Mouse (Mus musculus): ENCODE measurements around the gene Zkscan8. TPM values are rescaled to one million over a fixed set of nuclear protein-coding genes. Genes with fewer than 3 reads are reported as not detected.

Gene Zkscan8
- 2.0 and 2.8 TPM in 2 replicates for polyA plus RNA-seq (2015; fragmentation: Nextera tagmentation; extraction: Ambion mirVana)

GRCm38 (mm10) chr13:21530781-21531201 lies at the start of gene Zkscan8:
TSS of gene Zkscan8 (minus strand) at chr13:21531120.

GRCm38 (mm10) chr13:21559793-21560192 lies 28.9 kb upstream of the Zkscan8 start, which contains the start of gene Olfr1535:
TSS of gene Olfr1535 (minus strand) at chr13:21559893.

GRCm38 (mm10) chr13:21542708-21543107 lies 11.8 kb upstream of the Zkscan8 start, which contains the start of gene Olfr1366:
TSS of gene Olfr1366 (minus strand) at chr13:21542808.

DNA sequence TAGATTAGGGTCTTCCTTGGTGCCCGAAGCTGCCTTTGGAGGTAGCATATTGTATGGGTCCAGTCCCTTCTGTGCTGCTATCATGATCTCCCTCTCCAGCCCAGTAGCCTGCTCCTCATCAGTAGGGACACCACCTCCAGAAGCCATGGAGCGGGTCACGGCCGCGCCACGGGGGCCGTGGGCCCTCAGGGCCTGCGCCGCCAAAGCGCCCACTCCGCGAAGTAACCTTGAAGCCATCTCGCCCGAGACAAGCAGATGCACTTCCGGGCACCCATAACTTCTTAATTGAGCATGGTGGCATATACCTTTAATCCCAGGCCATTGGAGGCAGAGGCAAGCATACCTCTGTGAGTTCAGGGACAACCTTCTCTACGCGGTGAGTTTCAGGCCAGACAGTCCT lies 29.7 kb downstream of the Zkscan8 start, which contains the start of gene Gm11273:
TSS of gene Gm11273 (minus strand) at position 237 of the 400 bp plus-strand sequence.

GRCm38 (mm10) chr13:21495080-21495479 lies 35.8 kb downstream of the Zkscan8 start, which contains the start of gene AK157302:
TSS of gene AK157302 (plus strand) at chr13:21495223.

DNA sequence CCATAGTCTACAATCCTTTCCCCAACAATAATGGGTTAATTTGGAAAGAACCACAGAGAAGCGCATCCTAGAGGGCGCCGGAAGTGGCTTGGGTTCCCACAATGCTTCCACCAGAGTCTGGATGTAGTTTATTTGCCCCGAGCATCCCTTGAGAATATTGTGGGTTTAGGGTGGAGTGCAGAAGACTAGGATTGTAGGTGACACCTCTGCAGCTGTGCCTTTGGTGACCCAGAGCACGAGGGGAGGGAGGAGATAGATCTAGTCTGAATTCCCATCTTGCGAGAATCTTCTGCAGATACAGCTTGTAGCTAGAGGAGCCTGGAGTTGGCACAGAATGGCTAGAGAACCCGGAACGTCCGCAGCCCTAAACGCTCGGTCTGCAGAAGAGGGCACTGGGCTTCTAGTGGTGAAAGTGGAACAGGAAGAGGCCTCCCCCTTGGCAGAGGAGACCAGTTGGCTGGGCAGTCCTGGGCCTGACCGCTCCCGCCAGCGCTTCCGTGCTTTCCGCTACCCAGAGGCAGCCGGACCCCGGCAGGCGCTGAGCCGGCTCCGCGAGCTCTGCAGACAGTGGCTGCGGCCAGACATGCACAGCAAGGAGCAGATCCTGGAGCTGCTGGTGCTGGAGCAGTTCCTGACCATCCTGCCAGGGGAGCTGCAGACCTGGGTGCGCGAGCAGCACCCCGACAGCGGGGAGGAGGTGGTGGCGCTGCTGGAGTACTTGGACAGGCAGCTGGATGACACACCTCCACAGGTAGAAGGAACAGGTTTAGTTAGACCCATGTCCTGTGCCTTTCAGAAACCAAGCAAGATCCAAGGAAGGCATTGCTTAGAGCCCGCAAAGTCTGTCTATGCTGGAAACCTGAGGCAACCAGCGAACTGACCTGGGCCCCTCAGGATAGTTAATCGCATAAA lies 51.9 kb downstream of the Zkscan8 start, which contains the start of the genes Zkscan4 and Gm10065:
TSS of gene Zkscan4 (plus strand) at position 149 of the 912 bp plus-strand sequence.
TSS of gene Gm10065 (minus strand) at position 683 of the 912 bp plus-strand sequence.

GRCm38 (mm10) chr13:21468061-21469019 lies 62.6 kb downstream of the Zkscan8 start, which contains the start of gene Nkapl:
TSS of gene Nkapl (minus strand) at chr13:21468509.

Other genes with a start within 250 kb of the Zkscan8 start
- not detected in 2 replicates for gene Gpx5, start 238.4 kb downstream of the Zkscan8 start, polyA plus RNA-seq (2015; fragmentation: Nextera tagmentation; extraction: Ambion mirVana)
- gene Gpx6, start 219.0 kb downstream of the Zkscan8 start, polyA plus RNA-seq (2015; fragmentation: Nextera tagmentation; extraction: Ambion mirVana): not detected in 2 replicates
- gene Olfr1367, start 184.2 kb downstream of the Zkscan8 start, polyA plus RNA-seq (2015; fragmentation: Nextera tagmentation; extraction: Ambion mirVana): not detected in 2 replicates
- gene Zscan12, start 168.3 kb downstream of the Zkscan8 start, polyA plus RNA-seq (2015; fragmentation: Nextera tagmentation; extraction: Ambion mirVana): 4.6 and 4.9 TPM in 2 replicates
- 33.7 and 34.0 TPM in 2 replicates for gene Zkscan3, start 128.4 kb downstream of the Zkscan8 start, polyA plus RNA-seq (2015; fragmentation: Nextera tagmentation; extraction: Ambion mirVana)
- gene Pgbd1, start 90.1 kb downstream of the Zkscan8 start, polyA plus RNA-seq (2015; fragmentation: Nextera tagmentation; extraction: Ambion mirVana): 0.63 and 0.66 TPM in 2 replicates
- 19.5 and 20.3 TPM in 2 replicates for gene Zscan26, start 77.4 kb downstream of the Zkscan8 start, polyA plus RNA-seq (2015; fragmentation: Nextera tagmentation; extraction: Ambion mirVana)
- 2.1 TPM in 2 replicates for gene Nkapl, start 62.6 kb downstream of the Zkscan8 start, polyA plus RNA-seq (2015; fragmentation: Nextera tagmentation; extraction: Ambion mirVana)
- gene Zkscan4, start 52.2 kb downstream of the Zkscan8 start, polyA plus RNA-seq (2015; fragmentation: Nextera tagmentation; extraction: Ambion mirVana): 1.2 and 2.0 TPM in 2 replicates
- gene Gm10065, start 51.7 kb downstream of the Zkscan8 start, polyA plus RNA-seq (2015; fragmentation: Nextera tagmentation; extraction: Ambion mirVana): not detected in 2 replicates
- gene AK157302, start 35.9 kb downstream of the Zkscan8 start, polyA plus RNA-seq (2015; fragmentation: Nextera tagmentation; extraction: Ambion mirVana): 0.33 and 0.37 TPM in 2 replicates
- gene Gm11273, start 29.7 kb downstream of the Zkscan8 start, polyA plus RNA-seq (2015; fragmentation: Nextera tagmentation; extraction: Ambion mirVana): 9.9 and 11.1 TPM in 2 replicates
- 0.13 TPM in 1 of 2 replicates, not detected in the other for gene Olfr1366, start 11.7 kb upstream of the Zkscan8 start, polyA plus RNA-seq (2015; fragmentation: Nextera tagmentation; extraction: Ambion mirVana)
- not detected in 2 replicates for gene Olfr1535, start 28.8 kb upstream of the Zkscan8 start, polyA plus RNA-seq (2015; fragmentation: Nextera tagmentation; extraction: Ambion mirVana)
- not detected in 2 replicates for gene Olfr1364, start 50.6 kb upstream of the Zkscan8 start, polyA plus RNA-seq (2015; fragmentation: Nextera tagmentation; extraction: Ambion mirVana)
- not detected in 2 replicates for gene Olfr1362, start 82.9 kb upstream of the Zkscan8 start, polyA plus RNA-seq (2015; fragmentation: Nextera tagmentation; extraction: Ambion mirVana)
- not detected in 2 replicates for gene Olfr11, start 111.4 kb upstream of the Zkscan8 start, polyA plus RNA-seq (2015; fragmentation: Nextera tagmentation; extraction: Ambion mirVana)
- not detected in 2 replicates for gene Olfr1361, start 132.3 kb upstream of the Zkscan8 start, polyA plus RNA-seq (2015; fragmentation: Nextera tagmentation; extraction: Ambion mirVana)
- gene Olfr1360, start 146.3 kb upstream of the Zkscan8 start, polyA plus RNA-seq (2015; fragmentation: Nextera tagmentation; extraction: Ambion mirVana): not detected in 2 replicates
- not detected in 2 replicates for gene Olfr1359, start 167.0 kb upstream of the Zkscan8 start, polyA plus RNA-seq (2015; fragmentation: Nextera tagmentation; extraction: Ambion mirVana)
- gene Hist1h2bl, start 185.0 kb upstream of the Zkscan8 start, polyA plus RNA-seq (2015; fragmentation: Nextera tagmentation; extraction: Ambion mirVana): 1.2 TPM in 1 of 2 replicates, not detected in the other
- 3.3 and 6.2 TPM in 2 replicates for gene Hist1h2ai, start 185.3 kb upstream of the Zkscan8 start, polyA plus RNA-seq (2015; fragmentation: Nextera tagmentation; extraction: Ambion mirVana)
- gene Hist1h3h, start 186.5 kb upstream of the Zkscan8 start, polyA plus RNA-seq (2015; fragmentation: Nextera tagmentation; extraction: Ambion mirVana): 1.3 and 3.8 TPM in 2 replicates
- 0.61 and 1.5 TPM in 2 replicates for gene Hist1h2bm, start 190.9 kb upstream of the Zkscan8 start, polyA plus RNA-seq (2015; fragmentation: Nextera tagmentation; extraction: Ambion mirVana)
- 0.85 and 1.5 TPM in 2 replicates for gene Hist1h4j, start 203.9 kb upstream of the Zkscan8 start, polyA plus RNA-seq (2015; fragmentation: Nextera tagmentation; extraction: Ambion mirVana)
- 1.3 and 2.3 TPM in 2 replicates for gene Hist1h4k, start 219.4 kb upstream of the Zkscan8 start, polyA plus RNA-seq (2015; fragmentation: Nextera tagmentation; extraction: Ambion mirVana)
- 7.2 and 7.5 TPM in 2 replicates for gene Hist1h2ak, start 222.7 kb upstream of the Zkscan8 start, polyA plus RNA-seq (2015; fragmentation: Nextera tagmentation; extraction: Ambion mirVana)
- 1.3 TPM in 1 of 2 replicates, not detected in the other for gene Hist1h2bn, start 223.0 kb upstream of the Zkscan8 start, polyA plus RNA-seq (2015; fragmentation: Nextera tagmentation; extraction: Ambion mirVana)
- 4.7 and 7.0 TPM in 2 replicates for gene Hist1h1b, start 249.5 kb upstream of the Zkscan8 start, polyA plus RNA-seq (2015; fragmentation: Nextera tagmentation; extraction: Ambion mirVana)

Data from urinary bladder, postnatal 0 days (tissue).